Mouse (Mus musculus) lung, embryonic 16.5 days (tissue): ENCODE data around the gene Srgap3. TPM values are rescaled to one million over a fixed set of nuclear protein-coding genes. Genes with fewer than 3 reads are reported as not detected.

ENCODE experiments used
- ATAC-seq: fragments of 200-750 bp; cut with Nextera tagmentation; 2 replicates; pipeline ENCODE4 v1.8.0; 2017; ENCODE audit warnings: low read depth, mild to moderate bottlenecking, moderate library complexity
- H3K27ac ChIP-seq: fragments of 300-500 bp; sonication (generic); 2 replicates; pipeline ENCODE4 v1.5.1; 2014; ENCODE audit warnings: mild to moderate bottlenecking, control low read depth, low read length
- H3K27me3 ChIP-seq: fragments of 300-500 bp; sonication (generic); 2 replicates; pipeline ENCODE4 v1.6.1; 2014; ENCODE audit warnings: low read depth, low read length, mixed read lengths; ENCODE audit not compliant: control insufficient read depth, insufficient read depth
- H3K36me3 ChIP-seq: fragments of 300-500 bp; sonication (generic); 2 replicates; pipeline ENCODE4 v1.6.1; 2014; ENCODE audit warnings: low read length; ENCODE audit not compliant: control insufficient read depth, insufficient read depth
- H3K4me1 ChIP-seq: fragments of 300-500 bp; sonication (generic); replicated peaks from 2 replicates; pipeline ENCODE4 v1.6.1; 2014; ENCODE audit warnings: low read length, mixed read lengths; ENCODE audit not compliant: control insufficient read depth, insufficient read depth
- H3K4me2 ChIP-seq: fragments of 300-500 bp; sonication (generic); 2 replicates; pipeline ENCODE4 v1.6.1; 2014; ENCODE audit warnings: low read depth, low read length, control low read depth
- H3K4me3 ChIP-seq: fragments of 300-500 bp; sonication (generic); 2 replicates; pipeline ENCODE4 v1.5.1; 2014; ENCODE audit warnings: mild to moderate bottlenecking, low read length, control low read depth
- H3K9ac ChIP-seq: fragments of 300-500 bp; sonication (generic); 2 replicates; pipeline ENCODE4 v1.6.1; 2014; ENCODE audit warnings: low read length, control low read depth
- H3K9me3 ChIP-seq: fragments of 300-500 bp; sonication (generic); 2 replicates; pipeline ENCODE4 v1.6.1; 2016; ENCODE audit warnings: low read length; ENCODE audit not compliant: control insufficient read depth
- WGBS: fragments of 180-500 bp; shearing (Covaris S2); extraction: QIAGEN DNeasy Blood & Tissue Kit; methylation state at CpG from one replicate; pipeline ENCODE4 v1.1.7; 2014; 5-methylcytosine and 5-hydroxymethylcytosine counted together
- polyA plus RNA-seq: library from polyadenylated mRNA; unstranded; fragments of >200 nt; fragmentation: Nextera tagmentation; extraction: Ambion mirVana; gene quantifications from 2 replicates; pipeline ENCODE4 v1.2.1, GENCODE M21; 2015

Gene Srgap3
- polyA plus RNA-seq, 1 experiment from 2014 or later, result 3.3 TPM

GRCm38 (mm10) chr6:112801917-112802316, 145.1 kb downstream of the Srgap3 start:
- H3K27me3 ChIP-seq, result no peaks in the 10 kb centered on the region
- no peaks in the 10 kb centered on the region for H3K4me1 ChIP-seq
- ATAC-seq, result no peak
- no peak overlapping the region for H3K27ac ChIP-seq
- no peak overlapping the region for H3K9ac ChIP-seq
- no peaks in the 10 kb centered on the region for H3K9me3 ChIP-seq
- H3K4me3 ChIP-seq, result no peak overlapping the region
- 75% methylated on average over 3 of the region's 3 CpGs for WGBS
- no peak overlapping the region for H3K4me2 ChIP-seq
- H3K36me3 ChIP-seq, result no peaks in the 10 kb centered on the region

GRCm38 (mm10) chr6:112798378-112798777, 148.7 kb downstream of the Srgap3 start:
- Histone ChIP-seq H3K4me3 (no peak overlapping the region), H3K27me3 (no peaks in the 10 kb centered on the region), H3K9me3 (no peaks in the 10 kb centered on the region), H3K27ac (no peak overlapping the region), H3K36me3 (no peaks in the 10 kb centered on the region), H3K4me2 (no peak overlapping the region), H3K9ac (no peak overlapping the region), H3K4me1 (no peaks in the 10 kb centered on the region)
- 79% methylated on average over 5 of the region's 5 CpGs for WGBS
- no peak for ATAC-seq

DNA sequence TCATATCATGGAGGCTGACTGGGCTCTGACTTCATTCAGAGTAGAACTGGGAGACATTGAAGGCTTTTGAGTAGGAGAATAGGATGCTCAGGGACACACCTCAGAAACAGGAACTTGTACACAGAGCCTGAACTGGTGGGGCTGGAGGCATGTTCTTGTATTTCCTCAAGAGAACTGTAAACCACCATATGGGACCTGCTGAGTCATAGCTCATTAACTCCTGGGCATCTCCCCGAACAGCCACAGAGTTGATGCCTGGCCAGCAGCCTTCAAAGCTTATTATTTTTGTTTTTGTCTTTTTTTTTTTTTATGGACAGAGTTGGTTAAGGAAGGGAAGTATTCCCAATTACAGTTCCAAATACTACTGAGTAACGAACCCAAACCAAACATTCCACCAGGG, 150.5 kb downstream of the Srgap3 start:
- Histone ChIP-seq H3K36me3 (no peaks in the 10 kb centered on the region), H3K9me3 (no peaks in the 10 kb centered on the region), H3K27ac (no peak overlapping the region), H3K27me3 (no peaks in the 10 kb centered on the region), H3K4me3 (no peak overlapping the region), H3K9ac (no peak overlapping the region), H3K4me2 (no peak overlapping the region), H3K4me1 (no peaks in the 10 kb centered on the region)
- 0 out of 2 replicates have a peak, but pooled peaks have one; percentile 51 for ATAC-seq
- 49% methylated on average over 2 of the region's 2 CpGs for WGBS

GRCm38 (mm10) chr6:112793887-112794286, 153.2 kb downstream of the Srgap3 start:
- H3K27ac ChIP-seq, result no peak overlapping the region
- H3K9me3 ChIP-seq, result no peaks in the 10 kb centered on the region

DNA sequence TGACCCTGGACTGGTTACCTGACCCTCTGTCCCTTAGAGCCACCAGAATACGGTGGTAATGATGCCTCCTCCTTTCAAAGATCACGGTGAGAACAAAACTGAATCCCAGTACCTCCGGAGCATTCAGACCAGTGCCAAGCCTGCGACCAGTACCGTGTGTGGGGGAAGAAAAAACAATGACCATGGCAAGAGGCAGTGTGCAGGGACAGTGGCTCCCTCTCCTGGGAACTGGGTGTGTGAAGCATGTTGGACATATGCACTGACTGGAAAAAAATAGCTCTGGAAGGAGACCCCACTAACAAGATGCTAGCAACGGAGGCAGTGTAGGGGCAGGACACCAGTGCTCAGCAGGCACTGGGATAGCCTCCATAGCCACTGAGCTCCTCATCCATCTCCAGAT, 157.2 kb downstream of the Srgap3 start:
- no peaks in the 10 kb centered on the region for H3K4me1 ChIP-seq
- H3K4me2 ChIP-seq, result no peak overlapping the region
- no peaks in the 10 kb centered on the region for H3K27me3 ChIP-seq
- H3K4me3 ChIP-seq, result no peak overlapping the region
- H3K9ac ChIP-seq, result no peak overlapping the region
- no peak overlapping the region for H3K27ac ChIP-seq
- no peaks in the 10 kb centered on the region for H3K9me3 ChIP-seq
- WGBS, result 53% methylated on average over 6 of the region's 6 CpGs
- H3K36me3 ChIP-seq, result no peaks in the 10 kb centered on the region
- ATAC-seq, result no peak

More at GRCm38 (mm10) chr6:112793887-112794286, 153.2 kb downstream of the Srgap3 start:
- H3K36me3 ChIP-seq, result no peaks in the 10 kb centered on the region
- 93% methylated on average over 5 of the region's 5 CpGs for WGBS
- H3K4me1 ChIP-seq, result no peaks in the 10 kb centered on the region
- no peak overlapping the region for H3K4me3 ChIP-seq
- no peak overlapping the region for H3K4me2 ChIP-seq
- ATAC-seq, result no peak
- H3K9ac ChIP-seq, result no peak overlapping the region
- H3K27me3 ChIP-seq, result no peaks in the 10 kb centered on the region

GRCm38 (mm10) chr6:112788617-112789016, 158.4 kb downstream of the Srgap3 start:
- H3K4me3 ChIP-seq, result no peak overlapping the region
- ATAC-seq, result no peak
- no peak overlapping the region for H3K27ac ChIP-seq
- 31% methylated on average over 10 of the region's 10 CpGs for WGBS
- H3K9me3 ChIP-seq, result no peaks in the 10 kb centered on the region
- no peak overlapping the region for H3K9ac ChIP-seq
- H3K4me2 ChIP-seq, result no peak overlapping the region
- H3K27me3 ChIP-seq, result no peaks in the 10 kb centered on the region
- H3K36me3 ChIP-seq, result no peaks in the 10 kb centered on the region
- H3K4me1 ChIP-seq, result no peaks in the 10 kb centered on the region

- H3K4me1 ChIP-seq, result no peaks in the 10 kb centered on the region
- no peaks in the 10 kb centered on the region for H3K9me3 ChIP-seq
- H3K4me3 ChIP-seq, result no peak overlapping the region
- no peaks in the 10 kb centered on the region for H3K27me3 ChIP-seq
- H3K27ac ChIP-seq, result no peak overlapping the region
- no peak overlapping the region for H3K9ac ChIP-seq
- H3K36me3 ChIP-seq, result no peaks in the 10 kb centered on the region
- WGBS, result 74% methylated on average over 1 of the region's 1 CpGs
- ATAC-seq, result no peak
- H3K4me2 ChIP-seq, result no peak overlapping the region
These were observed 158.9 kb downstream of the Srgap3 start for GRCm38 (mm10) chr6:112788174-112788573.

DNA sequence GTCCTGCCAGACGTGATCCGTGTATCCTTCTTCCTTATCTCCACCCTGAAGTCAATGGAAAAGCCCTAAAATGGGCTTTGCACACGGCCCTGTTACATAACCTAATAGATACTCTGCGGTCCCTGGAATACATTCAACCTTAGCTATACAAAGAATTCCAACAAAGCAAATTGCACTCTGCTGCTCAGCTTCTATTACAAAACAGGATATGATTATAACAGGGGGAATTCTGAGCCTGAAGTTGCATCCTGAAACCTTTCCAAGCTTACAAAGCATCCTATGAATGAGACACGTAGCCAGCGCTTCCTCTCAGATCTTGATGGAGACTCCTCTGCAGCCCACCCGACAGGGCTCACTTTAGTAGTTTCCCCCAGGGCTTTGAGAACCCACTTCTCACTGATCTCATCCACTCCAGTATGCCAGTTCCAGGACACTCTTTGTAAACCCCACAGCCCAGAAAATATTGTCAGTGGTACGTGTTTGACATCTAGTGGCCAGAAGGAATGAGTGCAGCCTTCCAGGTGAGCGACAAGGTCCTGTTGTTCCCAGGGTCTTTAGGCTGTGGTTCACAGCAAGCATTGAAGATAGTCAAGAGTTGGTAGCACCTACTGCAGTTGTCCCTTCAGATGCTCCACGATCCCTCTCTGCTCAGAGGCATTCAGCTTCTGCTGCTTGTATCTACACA, 165.5 kb downstream of the Srgap3 start:
- WGBS, result 67% methylated on average over 10 of the region's 10 CpGs
- no peak overlapping the region for H3K4me3 ChIP-seq
- H3K9me3 ChIP-seq, result no peaks in the 10 kb centered on the region

DNA sequence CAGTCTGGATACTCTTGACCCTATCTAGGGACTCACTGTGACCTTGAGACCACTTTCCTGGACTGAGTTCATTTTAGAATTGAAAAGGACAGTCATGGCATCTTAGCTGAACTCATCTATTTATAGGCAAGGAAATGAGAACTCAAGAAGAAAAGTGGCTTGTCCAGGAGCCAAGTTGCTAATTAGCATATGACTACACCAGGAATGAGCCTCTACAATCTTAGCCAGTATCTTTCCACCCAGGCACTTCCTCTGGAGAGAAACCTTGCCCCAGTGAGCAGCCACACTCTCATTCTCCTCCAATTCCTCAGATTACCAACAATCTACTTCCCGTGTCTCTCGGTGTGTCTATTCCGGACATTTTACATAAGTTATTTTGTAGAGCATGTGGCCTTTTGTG, 168.9 kb downstream of the Srgap3 start:
- Histone ChIP-seq H3K9ac (no peak overlapping the region), H3K4me3 (no peak overlapping the region), H3K27me3 (no peaks in the 10 kb centered on the region), H3K36me3 (no peaks in the 10 kb centered on the region), H3K4me2 (no peak overlapping the region), H3K9me3 (no peaks in the 10 kb centered on the region), H3K4me1 (no peaks in the 10 kb centered on the region), H3K27ac (no peak overlapping the region)
- ATAC-seq, result no peak
- WGBS, result 86% methylated on average over 3 of the region's 3 CpGs

More for the DNA sequence above, 165.5 kb downstream of the Srgap3 start:
- no peak for ATAC-seq
- Histone ChIP-seq H3K27me3 (no peaks in the 10 kb centered on the region), H3K9ac (no peak overlapping the region), H3K27ac (no peak overlapping the region), H3K4me2 (no peak overlapping the region), H3K4me1 (no peaks in the 10 kb centered on the region), H3K36me3 (no peaks in the 10 kb centered on the region)
